Mouse (Mus musculus) midbrain, embryonic 15.5 days (tissue): ENCODE data around the gene Sh3gl3. TPM values are rescaled to one million over a fixed set of nuclear protein-coding genes. Genes with fewer than 3 reads are reported as not detected.
"Not testable (repeated sequence)": the region's sequence is repeated elsewhere in the genome, so short reads cannot be mapped to it uniquely, and the experiment has no call there.

ENCODE experiments used
- ATAC-seq: fragments of 200-750 bp; cut with Nextera tagmentation; replicated peaks from 2 replicates; pipeline ENCODE4 v1.8.0; 2017; ENCODE audit warnings: moderate TSS enrichment
- H3K27ac ChIP-seq: fragments of 300-500 bp; sonication (generic); 2 replicates; pipeline ENCODE4 v1.5.1; 2015; ENCODE audit warnings: mild to moderate bottlenecking, inconsistent platforms
- H3K27me3 ChIP-seq: fragments of 300-500 bp; sonication (generic); replicated peaks from 2 replicates; pipeline ENCODE4 v1.6.1; 2015; ENCODE audit warnings: inconsistent platforms
- H3K36me3 ChIP-seq: fragments of 300-500 bp; sonication (generic); replicated peaks from 2 replicates; pipeline ENCODE4 v1.6.1; 2015; ENCODE audit warnings: inconsistent platforms
- H3K4me1 ChIP-seq: fragments of 300-500 bp; sonication (generic); 2 replicates; pipeline ENCODE4 v1.6.1; 2015; ENCODE audit warnings: inconsistent platforms
- H3K4me2 ChIP-seq: fragments of 300-500 bp; sonication (generic); 2 replicates; pipeline ENCODE4 v1.6.1; 2015; ENCODE audit warnings: inconsistent platforms, mild to moderate bottlenecking, moderate library complexity
- H3K4me3 ChIP-seq: fragments of 300-500 bp; sonication (generic); 2 replicates; pipeline ENCODE4 v1.5.1; 2015; ENCODE audit warnings: mild to moderate bottlenecking, inconsistent platforms
- H3K9ac ChIP-seq: fragments of 300-500 bp; sonication (generic); 2 replicates; pipeline ENCODE4 v1.6.1; 2015; ENCODE audit warnings: mild to moderate bottlenecking, inconsistent platforms
- H3K9me3 ChIP-seq: fragments of 300-500 bp; sonication (generic); 2 replicates; pipeline ENCODE4 v1.6.1; 2016; ENCODE audit warnings: inconsistent platforms
- WGBS: fragments of 180-500 bp; shearing (Covaris S2); methylation state at CpG from one replicate; pipeline ENCODE4 v1.1.7; 2015; ENCODE audit warnings: mixed read lengths; 5-methylcytosine and 5-hydroxymethylcytosine counted together
- polyA plus RNA-seq: library from polyadenylated mRNA; unstranded; fragments of >200 nt; fragmentation: Nextera tagmentation; extraction: Ambion mirVana; gene quantifications from 2 replicates; pipeline ENCODE4 v1.2.1, GENCODE M21; 2015

Gene Sh3gl3
- polyA plus RNA-seq, 1 experiment from 2014 or later, result 75.1 TPM

GRCm38 (mm10) chr7:82272875-82273274 lies 99.2 kb downstream of the Sh3gl3 start:
- H3K27ac ChIP-seq, H3K9ac ChIP-seq, H3K9me3 ChIP-seq, H3K4me3 ChIP-seq, H3K4me1 ChIP-seq, ATAC-seq, H3K4me2 ChIP-seq, H3K36me3 ChIP-seq, H3K27me3 ChIP-seq: not testable (repeated sequence)
- 25% methylated on average over 5 of the region's 5 CpGs for WGBS

GRCm38 (mm10) chr7:82274011-82274709 lies 100.5 kb downstream of the Sh3gl3 start:
- Histone ChIP-seq H3K27me3 (no peaks in the 10 kb centered on the region), H3K27ac (no peak overlapping the region), H3K9ac (no peak overlapping the region), H3K36me3 (0 out of 2 replicates have a peak, but pooled peaks cover 2% of the 10 kb centered on the region), H3K4me1 (no peaks in the 10 kb centered on the region), H3K4me2 (no peak overlapping the region), H3K9me3 (no peaks in the 10 kb centered on the region), H3K4me3 (no peak overlapping the region)
- 56% methylated on average over 19 of the region's 19 CpGs for WGBS
- 0 out of 2 replicates have a peak, but pooled peaks have one; percentile 32 for ATAC-seq

- Histone ChIP-seq H3K9ac (no peak overlapping the region), H3K4me3 (no peak overlapping the region), H3K27ac (no peak overlapping the region), H3K9me3 (no peaks in the 10 kb centered on the region), H3K27me3 (no peaks in the 10 kb centered on the region), H3K36me3 (no peaks in the 10 kb centered on the region), H3K4me1 (no peaks in the 10 kb centered on the region), H3K4me2 (no peak overlapping the region)
- WGBS, result 95% methylated on average over 5 of the region's 5 CpGs
- ATAC-seq, result no peak
These were observed 101.3 kb downstream of the Sh3gl3 start for GRCm38 (mm10) chr7:82274975-82275374.

- Histone ChIP-seq H3K27ac (no peak overlapping the region), H3K9me3 (no peaks in the 10 kb centered on the region), H3K36me3 (no peaks in the 10 kb centered on the region), H3K4me1 (no peaks in the 10 kb centered on the region), H3K4me3 (no peak overlapping the region), H3K4me2 (no peak overlapping the region), H3K9ac (no peak overlapping the region), H3K27me3 (no peaks in the 10 kb centered on the region)
- WGBS, result 82% methylated on average over 18 of the region's 18 CpGs
- no peak for ATAC-seq
These were observed 102.0 kb downstream of the Sh3gl3 start for GRCm38 (mm10) chr7:82275529-82276204.

GRCm38 (mm10) chr7:82282011-82282410 lies 108.4 kb downstream of the Sh3gl3 start:
- no peak overlapping the region for H3K9ac ChIP-seq
- no peaks in the 10 kb centered on the region for H3K4me1 ChIP-seq
- 84% methylated on average over 8 of the region's 8 CpGs for WGBS
- no peaks in the 10 kb centered on the region for H3K27me3 ChIP-seq
- H3K4me3 ChIP-seq, result no peak overlapping the region
- no peaks in the 10 kb centered on the region for H3K9me3 ChIP-seq
- H3K4me2 ChIP-seq, result no peak overlapping the region
- no peak for ATAC-seq
- no peaks in the 10 kb centered on the region for H3K36me3 ChIP-seq
- no peak overlapping the region for H3K27ac ChIP-seq

- Histone ChIP-seq H3K36me3 (no peaks in the 10 kb centered on the region), H3K9ac (no peak overlapping the region), H3K4me3 (no peak overlapping the region), H3K9me3 (no peaks in the 10 kb centered on the region), H3K27ac (no peak overlapping the region), H3K27me3 (no peaks in the 10 kb centered on the region), H3K4me1 (no peaks in the 10 kb centered on the region), H3K4me2 (no peak overlapping the region)
- WGBS, result 79% methylated on average over 13 of the region's 13 CpGs
- ATAC-seq, result no peak
These were observed 108.8 kb downstream of the Sh3gl3 start for GRCm38 (mm10) chr7:82282464-82282863.

GRCm38 (mm10) chr7:82287242-82287641 lies 113.6 kb downstream of the Sh3gl3 start:
- Histone ChIP-seq H3K4me2 (no peak overlapping the region), H3K4me1 (no peaks in the 10 kb centered on the region), H3K9me3 (no peaks in the 10 kb centered on the region), H3K27ac (no peak overlapping the region), H3K27me3 (no peaks in the 10 kb centered on the region), H3K36me3 (no peaks in the 10 kb centered on the region), H3K4me3 (no peak overlapping the region), H3K9ac (no peak overlapping the region)
- 91% methylated on average over 2 of the region's 2 CpGs for WGBS
- no peak for ATAC-seq

GRCm38 (mm10) chr7:82293441-82293840 lies 119.8 kb downstream of the Sh3gl3 start:
- no peak for ATAC-seq
- Histone ChIP-seq H3K4me1 (no peaks in the 10 kb centered on the region), H3K27ac (no peak overlapping the region), H3K36me3 (no peaks in the 10 kb centered on the region), H3K9ac (no peak overlapping the region), H3K4me2 (no peak overlapping the region), H3K9me3 (no peaks in the 10 kb centered on the region), H3K4me3 (no peak overlapping the region), H3K27me3 (no peaks in the 10 kb centered on the region)
- WGBS, result 86% methylated on average over 7 of the region's 7 CpGs

- no peaks in the 10 kb centered on the region for H3K27me3 ChIP-seq
- ATAC-seq, result no peak
- 70% methylated on average over 10 of the region's 10 CpGs for WGBS
- H3K36me3 ChIP-seq, result no peaks in the 10 kb centered on the region
- H3K4me2 ChIP-seq, result no peak overlapping the region
- no peak overlapping the region for H3K9ac ChIP-seq
- no peaks in the 10 kb centered on the region for H3K4me1 ChIP-seq
- H3K4me3 ChIP-seq, result no peak overlapping the region
- H3K27ac ChIP-seq, result no peak overlapping the region
- no peaks in the 10 kb centered on the region for H3K9me3 ChIP-seq
These were observed 120.4 kb downstream of the Sh3gl3 start for GRCm38 (mm10) chr7:82294083-82294482.

- Histone ChIP-seq H3K4me3 (no peak overlapping the region), H3K36me3 (no peaks in the 10 kb centered on the region), H3K4me1 (no peaks in the 10 kb centered on the region), H3K27ac (no peak overlapping the region), H3K27me3 (no peaks in the 10 kb centered on the region), H3K9me3 (no peaks in the 10 kb centered on the region), H3K9ac (no peak overlapping the region), H3K4me2 (no peak overlapping the region)
- WGBS, result 63% methylated on average over 2 of the region's 2 CpGs
- ATAC-seq, result no peak
These were observed 121.0 kb downstream of the Sh3gl3 start for GRCm38 (mm10) chr7:82294611-82295010.

GRCm38 (mm10) chr7:82308398-82308797 lies 134.8 kb downstream of the Sh3gl3 start:
- H3K27me3 ChIP-seq, result no peaks in the 10 kb centered on the region
- no peak overlapping the region for H3K4me3 ChIP-seq
- no peak overlapping the region for H3K4me2 ChIP-seq
- ATAC-seq, result no peak
- no peaks in the 10 kb centered on the region for H3K36me3 ChIP-seq
- H3K27ac ChIP-seq, result no peak overlapping the region
- WGBS, result 57% methylated on average over 4 of the region's 4 CpGs
- no peak overlapping the region for H3K9ac ChIP-seq
- no peaks in the 10 kb centered on the region for H3K4me1 ChIP-seq
- H3K9me3 ChIP-seq, result no peaks in the 10 kb centered on the region

- Histone ChIP-seq H3K9ac (no peak overlapping the region), H3K4me1 (no peaks in the 10 kb centered on the region), H3K27ac (no peak overlapping the region), H3K9me3 (no peaks in the 10 kb centered on the region), H3K36me3 (no peaks in the 10 kb centered on the region), H3K27me3 (no peaks in the 10 kb centered on the region), H3K4me2 (no peak overlapping the region), H3K4me3 (no peak overlapping the region)
- no peak for ATAC-seq
- 87% methylated on average over 12 of the region's 12 CpGs for WGBS
These were observed 144.9 kb downstream of the Sh3gl3 start for GRCm38 (mm10) chr7:82318515-82318914.

- Histone ChIP-seq H3K27me3 (no peaks in the 10 kb centered on the region), H3K36me3 (no peaks in the 10 kb centered on the region), H3K4me1 (no peaks in the 10 kb centered on the region), H3K9me3 (no peaks in the 10 kb centered on the region), H3K9ac (no peak overlapping the region), H3K4me2 (no peak overlapping the region), H3K4me3 (no peak overlapping the region), H3K27ac (no peak overlapping the region)
- WGBS, result 65% methylated on average over 1 of the region's 1 CpGs
- ATAC-seq, result no peak
These were observed 153.0 kb downstream of the Sh3gl3 start for GRCm38 (mm10) chr7:82326616-82327015.
